Mouse (Mus musculus) urinary bladder, postnatal 10 days (tissue): ENCODE measurements around the gene Acot9.

Experiments
- DNase-seq: peaks from one replicate; pipeline ENCODE4 v3.0.0; 2022; ENCODE audit warnings: low spot score

Acot9 gene

DNA sequence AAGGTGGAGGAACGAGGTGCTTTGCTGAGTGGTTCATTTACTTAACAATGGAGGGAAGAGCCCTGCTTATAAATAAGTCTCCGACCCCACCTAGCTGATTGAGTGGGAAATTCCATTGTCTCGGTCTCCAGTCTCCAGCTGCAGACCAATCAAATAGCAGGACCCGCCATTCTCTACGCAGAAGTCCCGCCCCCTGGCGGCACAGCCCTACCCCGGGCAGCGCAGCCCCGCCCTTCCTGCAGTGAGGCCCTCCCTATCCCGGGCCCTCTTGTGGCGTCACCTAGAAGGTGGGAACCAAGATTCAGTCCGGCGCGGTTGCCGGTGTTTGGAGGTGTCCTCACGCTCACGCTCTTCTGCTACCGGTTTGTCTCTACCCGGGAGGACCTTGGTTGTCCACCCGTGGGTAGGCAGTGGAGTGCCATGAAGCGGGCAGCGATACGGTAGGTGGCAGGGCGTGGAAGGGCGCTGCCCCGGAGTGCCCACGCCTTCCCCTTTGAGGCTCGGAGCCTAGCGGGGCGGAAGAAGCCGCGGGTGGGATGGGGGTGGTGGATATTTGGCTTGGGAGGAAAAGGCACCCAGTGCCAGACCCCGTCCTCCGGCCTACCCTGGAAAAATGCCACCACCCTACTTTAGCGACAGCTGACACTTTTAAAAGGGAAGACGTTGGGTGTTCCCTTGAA lies at the start of gene Acot9:
TSS of gene Acot9 (plus strand) at position 209 of the 680 bp plus-strand sequence.
- peak; percentile 41 for DNase-seq

DNA sequence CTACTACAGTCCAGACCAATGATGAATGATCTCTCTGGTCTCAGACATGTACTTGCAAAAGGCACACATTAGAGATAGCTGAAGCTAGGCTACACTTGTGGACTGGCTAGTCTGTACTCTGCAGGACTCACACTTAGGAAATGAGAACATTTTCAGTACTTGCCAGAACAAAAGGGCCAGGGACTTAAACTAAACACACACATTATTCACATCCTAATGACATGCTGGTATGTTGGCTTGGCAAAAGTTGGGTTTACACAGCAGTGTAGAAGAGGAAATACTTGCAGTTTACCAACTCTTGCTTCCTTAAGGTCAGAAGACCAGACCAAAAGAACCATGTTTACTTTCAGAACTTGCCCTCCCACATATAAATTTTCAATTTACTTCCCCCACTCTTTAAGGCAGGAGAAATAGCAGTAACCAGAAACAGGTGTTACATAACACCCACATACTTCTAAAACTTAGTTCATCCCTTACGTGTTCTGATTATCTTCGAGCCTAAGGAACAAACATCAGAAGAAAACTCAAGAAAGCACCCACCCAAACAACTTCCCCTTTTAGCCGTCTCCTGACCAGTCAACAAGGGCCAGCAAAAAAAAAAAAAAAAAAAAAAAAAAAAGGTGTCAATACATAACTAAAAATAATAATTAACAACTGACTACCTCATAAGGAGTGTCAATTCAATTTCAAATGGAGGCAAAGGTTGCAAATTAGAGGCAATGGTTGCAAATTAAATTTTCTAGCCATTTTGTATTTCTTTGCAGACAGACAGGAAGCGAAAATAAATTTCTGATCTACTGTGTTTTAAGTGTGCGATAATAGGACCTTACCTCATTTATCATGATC lies 47.7 kb upstream of the Acot9 start:
- no peak for DNase-seq

DNA sequence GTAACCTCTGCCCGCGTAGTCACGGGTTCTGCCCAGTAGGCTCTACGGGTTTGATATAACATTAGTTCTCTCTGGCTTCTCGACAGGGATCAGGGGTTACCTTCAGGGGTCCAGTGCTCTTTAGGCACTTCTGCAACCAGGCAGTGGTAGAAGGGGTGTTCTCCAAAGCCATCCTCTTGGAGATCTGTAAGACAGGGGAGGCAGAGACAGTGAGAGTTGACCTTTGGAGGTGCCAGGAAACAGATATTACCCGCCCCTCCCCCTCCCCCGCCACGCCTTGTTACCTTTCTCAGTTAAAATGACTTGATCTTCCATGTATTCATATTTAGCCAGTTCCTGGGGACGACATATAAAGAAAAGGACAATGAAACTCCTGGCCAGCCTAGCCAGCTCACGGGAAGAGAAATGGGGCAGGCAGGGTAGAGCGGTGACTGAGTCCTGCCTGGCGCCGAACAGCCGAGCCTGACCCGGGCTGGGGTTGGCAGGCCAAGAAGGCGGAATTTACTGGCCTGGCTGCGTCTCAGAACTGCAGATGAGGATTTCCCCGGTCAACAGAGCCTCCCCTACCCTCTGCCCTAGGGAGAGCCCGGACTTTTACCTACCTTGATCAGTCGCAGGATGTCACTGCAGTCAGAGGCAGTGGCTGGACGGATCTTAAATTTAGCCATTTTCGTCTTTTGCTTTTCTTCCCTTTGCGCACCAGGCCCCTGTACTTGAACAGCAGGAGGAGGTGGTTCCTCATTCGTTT lies 46.6 kb upstream of the Acot9 start:
- DNase-seq, result no peak

DNA sequence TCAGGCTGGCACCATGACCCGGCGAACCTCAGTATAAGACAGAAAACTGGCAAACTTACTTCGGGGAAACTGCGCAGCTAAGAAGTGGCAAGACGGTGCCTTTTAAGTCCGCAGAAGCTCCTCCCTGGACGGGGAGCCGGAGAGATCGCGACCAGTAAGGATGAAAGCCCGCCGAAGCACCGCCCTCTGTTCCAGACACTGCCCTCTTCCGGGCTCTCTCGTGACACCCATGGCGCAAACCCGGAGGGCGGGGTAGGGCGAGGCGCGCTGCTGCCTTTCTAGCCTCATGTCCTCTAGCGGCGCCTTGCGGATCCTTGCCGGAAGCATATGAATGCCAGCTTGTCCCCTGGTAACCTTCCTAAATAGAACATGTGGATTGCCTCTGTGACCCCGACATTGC lies 46.0 kb upstream of the Acot9 start, which contains the start of gene Sat1:
TSS of gene Sat1 (minus strand) at position 179 of the 400 bp plus-strand sequence.
- peak; percentile 64 for DNase-seq

DNA sequence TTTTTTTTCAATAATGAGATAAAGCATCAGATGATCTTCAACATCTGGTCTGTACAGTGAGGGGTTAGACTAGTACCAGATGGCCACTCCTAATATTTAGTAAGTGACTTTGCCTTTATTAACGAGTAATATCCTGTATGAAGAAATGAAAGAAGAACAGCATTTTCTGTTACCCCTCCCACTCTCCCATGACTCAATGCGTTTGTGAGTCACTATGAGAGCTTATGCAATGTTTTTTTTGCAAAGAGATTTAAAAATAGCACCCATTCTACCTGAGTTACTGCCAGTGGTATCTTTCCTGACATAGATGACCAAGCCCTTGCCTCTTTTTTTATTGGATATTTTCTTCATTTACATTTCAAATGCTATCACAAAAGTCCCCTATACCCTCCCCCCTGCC lies 44.0 kb upstream of the Acot9 start:
- DNase-seq, result no peak

DNA sequence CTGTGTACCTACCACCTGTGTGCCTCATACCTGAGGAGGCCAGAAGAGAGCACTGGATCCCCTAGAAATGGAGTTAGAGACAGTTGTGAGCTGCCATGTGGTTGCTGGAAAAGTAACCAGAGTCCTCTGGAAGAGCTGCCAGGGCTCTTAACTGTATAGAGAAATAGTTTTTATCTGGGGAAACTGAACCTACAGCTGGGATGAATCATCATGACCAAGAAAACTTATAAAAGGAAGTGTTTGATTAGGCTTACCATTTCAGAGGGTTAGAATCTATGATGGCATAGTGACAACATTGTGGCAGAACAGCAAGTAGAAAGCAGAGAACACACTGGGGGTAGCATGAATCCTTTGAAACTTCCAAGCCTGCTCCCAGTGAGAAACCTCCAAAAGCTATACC lies 5.4 kb upstream of the Acot9 start:
- no peak for DNase-seq

DNA sequence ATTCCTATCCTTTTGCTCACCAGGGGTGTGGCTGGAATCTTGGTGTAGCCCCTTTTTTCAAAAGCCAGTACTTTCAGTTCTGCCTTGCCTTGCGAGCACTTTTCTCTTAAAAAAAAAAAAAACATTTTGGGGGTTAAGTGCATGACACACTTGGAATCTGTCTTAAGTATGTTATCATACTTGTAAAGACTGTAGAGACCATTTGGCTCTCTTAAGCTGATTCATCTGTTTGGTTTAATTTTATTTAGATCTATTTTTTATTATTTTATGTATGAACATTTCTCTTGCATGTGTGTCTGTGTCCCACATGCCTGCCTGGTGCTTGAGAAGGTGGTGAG lies 641 bp downstream of the Acot9 start:
- no peak for DNase-seq

DNA sequence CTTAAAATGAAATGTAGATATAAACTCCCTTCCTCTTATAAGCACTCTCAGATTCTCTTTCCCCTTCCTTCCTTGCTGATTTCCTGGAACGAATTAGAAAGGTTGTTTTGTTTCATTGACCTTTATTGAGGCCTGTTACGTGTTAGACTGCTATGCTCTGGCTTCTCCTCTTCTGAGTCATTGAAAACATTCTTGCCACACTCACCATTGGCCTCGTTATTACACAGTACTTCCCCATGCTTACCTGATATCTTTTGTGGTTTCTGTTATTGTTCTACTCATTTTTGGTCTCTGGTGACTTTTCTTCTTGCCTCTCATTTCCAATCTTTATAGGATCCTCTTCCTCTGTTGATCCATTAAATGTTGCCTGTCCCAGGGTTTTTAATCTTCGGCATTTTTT lies 16.2 kb downstream of the Acot9 start:
- DNase-seq, result no peak

DNA sequence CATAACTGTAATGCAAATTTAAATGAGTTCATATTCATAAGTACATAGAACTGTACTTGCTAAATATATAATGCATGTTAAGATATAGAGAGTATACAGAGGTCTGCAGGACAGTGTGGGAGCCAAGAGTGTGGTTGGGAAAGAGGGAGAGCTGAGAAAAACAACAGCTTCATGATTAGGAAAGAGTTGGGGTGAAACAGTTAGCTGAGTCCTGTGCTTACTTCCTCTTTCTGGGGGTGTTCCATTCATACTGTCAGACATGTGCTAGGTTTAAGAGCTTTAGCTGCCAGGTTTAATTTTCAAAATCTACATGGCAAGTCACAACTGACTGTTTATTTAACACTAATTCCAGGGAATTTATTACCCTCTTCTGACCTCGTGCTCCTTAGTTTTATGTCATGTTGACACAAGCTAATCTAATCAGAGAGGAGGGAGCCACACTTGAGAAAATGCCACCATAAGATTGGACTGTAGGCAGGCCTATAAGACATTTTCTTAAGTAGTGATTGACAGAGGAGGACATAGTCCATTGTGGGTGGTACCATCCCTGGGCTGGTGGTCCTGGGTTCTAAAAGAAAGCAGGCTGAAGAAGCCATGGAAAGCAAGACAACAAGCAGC lies 18.3 kb downstream of the Acot9 start:
- DNase-seq, result no peak

DNA sequence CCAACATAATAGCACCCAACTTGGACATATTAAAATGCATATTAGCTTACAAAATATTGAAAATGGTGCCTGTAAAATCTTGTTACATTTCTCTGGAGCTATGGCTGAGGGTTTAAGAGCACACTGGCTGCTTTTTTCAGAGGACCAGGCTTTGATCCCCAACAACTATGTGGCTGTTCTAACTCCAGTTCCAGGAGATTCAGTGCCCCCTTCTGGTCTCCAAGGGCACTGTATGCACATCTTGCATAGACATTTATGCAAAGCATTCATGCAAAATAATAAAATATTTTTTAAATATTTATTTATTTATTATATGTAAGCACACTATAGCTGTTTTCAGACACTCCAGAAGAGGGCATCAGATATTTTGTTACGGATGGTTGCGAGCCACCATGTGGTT lies 44.1 kb downstream of the Acot9 start:
- no peak for DNase-seq

DNA sequence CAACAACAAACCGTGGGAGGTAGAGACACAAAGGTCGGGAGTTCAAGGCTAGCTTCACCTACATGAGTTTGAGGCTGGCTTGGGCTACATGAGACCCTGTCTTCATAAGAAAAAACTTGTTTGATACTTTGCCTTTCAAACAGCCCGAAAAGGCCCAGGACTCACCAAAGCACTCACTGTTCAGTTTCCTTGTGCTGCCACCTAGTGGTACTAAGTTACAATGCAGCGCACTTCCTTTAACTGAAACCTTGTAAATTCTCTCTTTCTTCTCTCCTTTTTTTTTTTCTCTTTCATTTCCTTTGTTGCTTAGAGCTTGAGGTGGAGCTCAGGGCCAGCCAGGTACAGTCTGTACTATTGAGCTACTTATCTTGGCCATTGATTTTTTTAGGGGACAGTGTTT lies 55.8 kb downstream of the Acot9 start:
- DNase-seq, result no peak

DNA sequence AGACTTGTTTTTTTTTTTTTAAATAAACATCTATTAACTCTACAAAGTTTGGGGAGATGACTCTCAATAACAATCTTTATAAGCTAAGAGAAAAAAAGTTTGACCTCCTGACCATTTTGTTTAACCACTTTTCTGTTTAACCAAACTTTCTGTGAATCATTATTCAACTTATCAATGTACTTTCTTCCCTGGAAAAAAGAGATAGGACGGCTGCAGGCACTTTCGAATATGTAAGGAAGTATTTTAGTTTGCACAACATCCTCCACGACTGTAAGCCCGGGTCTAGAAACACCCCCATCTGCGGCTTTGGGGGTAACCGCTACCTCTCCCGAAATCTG lies 75.3 kb downstream of the Acot9 start:
- no peak for DNase-seq

DNA sequence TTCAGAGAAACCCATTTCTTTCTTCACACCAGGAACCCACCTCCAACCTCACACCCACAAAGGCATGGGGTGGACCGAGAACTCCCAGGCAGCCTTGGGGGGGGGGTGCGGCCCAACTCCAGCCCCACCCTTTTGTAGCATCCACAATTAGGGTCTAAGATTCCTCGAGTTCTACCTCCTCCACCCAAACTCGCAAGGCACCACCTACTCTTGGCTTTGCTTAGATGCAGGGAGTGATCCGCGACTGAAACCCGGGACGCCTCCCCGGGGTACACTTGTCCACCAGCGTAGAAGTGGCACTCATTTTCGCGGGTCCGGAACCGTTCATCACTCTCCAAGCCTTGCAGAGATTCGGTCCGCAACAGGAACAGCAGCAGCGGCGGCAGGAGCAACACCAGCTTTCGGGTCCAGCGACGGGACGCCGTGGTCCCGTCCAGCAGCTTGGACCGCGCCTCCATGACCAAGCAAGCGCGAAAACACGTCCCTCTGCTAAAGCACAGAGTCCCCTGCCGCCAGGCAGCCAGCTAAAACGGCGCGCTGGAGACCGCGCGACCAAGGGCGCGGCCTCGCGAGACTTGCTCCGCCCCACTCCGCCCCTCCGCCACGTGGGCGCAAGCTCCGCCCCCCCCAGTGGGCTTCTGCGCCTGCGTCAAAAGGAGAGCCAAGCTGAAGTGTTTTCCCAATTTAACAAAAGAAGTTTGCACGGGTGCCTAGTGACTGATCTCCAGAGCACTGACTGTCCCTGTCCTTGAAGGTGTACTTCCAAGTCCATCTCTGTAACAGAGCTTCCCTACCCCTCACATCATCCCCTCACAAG lies 75.9 kb downstream of the Acot9 start:
- peak; percentile 20 for DNase-seq

DNA sequence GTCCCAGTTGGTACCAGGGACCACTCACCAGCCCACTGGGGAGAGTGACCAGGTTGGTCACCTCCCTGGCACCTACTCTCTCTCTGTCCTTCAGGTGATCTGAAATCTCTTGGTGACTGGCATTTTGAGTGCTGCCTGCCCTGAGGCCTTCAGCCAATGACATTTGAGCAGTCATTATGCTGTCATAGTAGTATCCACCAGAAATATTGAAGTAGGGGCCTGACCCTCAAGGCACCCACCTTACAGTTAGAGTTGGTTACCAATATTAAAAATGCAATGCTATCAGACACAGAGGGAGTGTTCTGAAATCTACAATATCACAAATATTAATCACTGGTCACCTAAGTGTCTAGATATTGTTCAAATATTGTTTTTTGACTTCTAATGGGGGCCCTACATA lies 78.4 kb downstream of the Acot9 start, which contains the start of gene Prdx4:
TSS of gene Prdx4 (minus strand) at position 101 of the 400 bp plus-strand sequence.
- DNase-seq, result no peak

DNA sequence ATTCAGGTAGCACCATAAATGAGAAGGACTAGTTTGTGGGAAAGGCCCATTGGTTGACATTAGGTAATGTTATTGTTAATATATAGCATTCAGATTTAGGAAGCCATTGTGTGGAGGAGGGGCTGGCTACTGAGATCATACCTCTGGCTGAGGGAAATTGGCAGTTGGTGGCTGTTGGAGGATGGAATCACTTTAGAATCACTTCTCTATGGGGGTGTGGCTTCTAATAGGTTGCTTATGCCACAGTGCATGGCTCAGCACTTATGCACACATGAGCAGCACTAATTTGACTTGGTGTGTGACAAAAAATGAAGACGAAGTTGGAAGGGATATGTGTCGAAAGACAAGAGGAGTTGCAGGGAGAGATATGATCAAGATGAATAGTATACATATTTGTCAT lies 84.0 kb downstream of the Acot9 start:
- DNase-seq, result no peak
